Mouse (Mus musculus) frontal cortex, postnatal 14 days (tissue): ENCODE measurements around the gene Parp4.

ENCODE experiments used
- DNase-seq, 2 experiments: peaks; one replicate each; pipeline ENCODE4 v3.0.0; 2022; ENCODE audit warnings: low spot score in 2 of 2

The Parp4 gene

GRCm38 (mm10) chr14:56613212-56613611, 37.8 kb downstream of the Parp4 start:
- DNase-seq, result no peak

- DNase-seq, result no peak
Measured at GRCm38 (mm10) chr14:56617470-56617869, 42.1 kb downstream of the Parp4 start.

- DNase-seq, result no peak
Measured at GRCm38 (mm10) chr14:56620425-56620824, 45.0 kb downstream of the Parp4 start.

- no peak for DNase-seq
Measured at GRCm38 (mm10) chr14:56626202-56626601, 50.8 kb downstream of the Parp4 start.

GRCm38 (mm10) chr14:56628336-56628735, 52.9 kb downstream of the Parp4 start:
- peak; percentile 14 to 19 for DNase-seq

- no peak for DNase-seq
Measured at GRCm38 (mm10) chr14:56631109-56631508, 55.7 kb downstream of the Parp4 start.

- DNase-seq, result peak in 1 of 2 experiments; percentile 5
Measured at GRCm38 (mm10) chr14:56647206-56647605, 71.8 kb downstream of the Parp4 start.

GRCm38 (mm10) chr14:56649448-56649847, 74.0 kb downstream of the Parp4 start:
- no peak for DNase-seq

GRCm38 (mm10) chr14:56665651-56666050, 90.2 kb downstream of the Parp4 start:
- DNase-seq, result no peak

GRCm38 (mm10) chr14:56666909-56667308, 91.5 kb downstream of the Parp4 start:
- DNase-seq, result no peak

GRCm38 (mm10) chr14:56667969-56668802, 92.8 kb downstream of the Parp4 start, which contains the start of gene Mphosph8:
TSS of gene Mphosph8 (plus strand) at chr14:56668248.
- peak; percentile 99 to 100 for DNase-seq

- no peak for DNase-seq
Measured at GRCm38 (mm10) chr14:56669046-56669620, 93.7 kb downstream of the Parp4 start.

- no peak for DNase-seq
Measured at GRCm38 (mm10) chr14:56685426-56685825, 110.0 kb downstream of the Parp4 start.

GRCm38 (mm10) chr14:56689116-56689515, 113.7 kb downstream of the Parp4 start:
- DNase-seq, result no peak

- no peak for DNase-seq
Measured at GRCm38 (mm10) chr14:56689766-56690165, 114.3 kb downstream of the Parp4 start.

- DNase-seq, result no peak
Measured at GRCm38 (mm10) chr14:56695495-56695894, 120.1 kb downstream of the Parp4 start.

GRCm38 (mm10) chr14:56697836-56698235, 122.4 kb downstream of the Parp4 start:
- no peak for DNase-seq

- no peak for DNase-seq
Measured at GRCm38 (mm10) chr14:56702644-56703043, 127.2 kb downstream of the Parp4 start.

GRCm38 (mm10) chr14:56705687-56706086, 130.3 kb downstream of the Parp4 start:
- DNase-seq, result no peak
